Mouse (Mus musculus) CH12.LX (cell line): ENCODE data around the gene Znrf4. TPM values are rescaled to one million over a fixed set of nuclear protein-coding genes. Genes with fewer than 3 reads are reported as not detected.

Source experiments
- DNase-seq: peaks from one replicate; pipeline ENCODE4 v3.0.0-alpha.2; 2013; ENCODE audit errors: extremely low read depth
- H3K27ac ChIP-seq: 2 replicates; pipeline ENCODE4 v1.5.1; 2012; ENCODE audit warnings: low read depth, mild to moderate bottlenecking, control low read depth, moderate library complexity; ENCODE audit not compliant: insufficient read depth
- H3K27me3 ChIP-seq: replicated peaks from 2 replicates; pipeline ENCODE3; 2012; ENCODE audit warnings: inconsistent platforms
- H3K36me3 ChIP-seq, 2 experiments: replicated peaks in 1 of 2; 2 replicates each; pipeline versions ENCODE3 to v1.6.1; 2012; ENCODE audit warnings: inconsistent platforms in 1 of 2, low read length in 1 of 2, mild to moderate bottlenecking in 1 of 2, mixed read lengths in 1 of 2, moderate library complexity in 1 of 2; ENCODE audit not compliant: control insufficient read depth in 1 of 2, insufficient read depth in 1 of 2
- H3K4me1 ChIP-seq, 2 experiments: 2 replicates each; pipeline ENCODE4 v1.6.1; 2012; ENCODE audit warnings: inconsistent platforms in 1 of 2, moderate library complexity in 1 of 2; ENCODE audit not compliant: insufficient read depth in 2 of 2, control insufficient read depth in 1 of 2
- H3K4me2 ChIP-seq: 2 replicates; pipeline ENCODE4 v1.6.1; 2012; ENCODE audit warnings: low read depth, mild to moderate bottlenecking, control low read depth; ENCODE audit not compliant: poor library complexity, insufficient read depth, severe bottlenecking
- H3K4me3 ChIP-seq, 3 experiments: fragments of 150-350 bp in 1 of 3; sonication (generic) in 1 of 3; replicated peaks in 1 of 3; 2 replicates each; pipeline versions ENCODE3 to v1.5.1; 2011 to 2012; ENCODE audit warnings: low read depth in 2 of 3, low read length in 2 of 3, mild to moderate bottlenecking in 2 of 3, moderate library complexity in 2 of 3, control low read depth in 1 of 3, improper control_type of control experiment in 1 of 3, inconsistent platforms in 1 of 3, mixed read lengths in 1 of 3; ENCODE audit not compliant: poor library complexity in 1 of 3
- H3K79me2 ChIP-seq: replicated peaks from 2 replicates; pipeline ENCODE4 v1.6.1; 2012; ENCODE audit warnings: mild to moderate bottlenecking, moderate library complexity; ENCODE audit not compliant: control insufficient read depth, poor library complexity, insufficient read depth, severe bottlenecking; ENCODE audit errors: extremely low read depth
- H3K9ac ChIP-seq: 2 replicates; pipeline ENCODE4 v1.6.1; 2012; ENCODE audit warnings: low read depth, mild to moderate bottlenecking, control low read depth, moderate library complexity; ENCODE audit not compliant: insufficient read depth
- H3K9me3 ChIP-seq: replicated peaks from 2 replicates; pipeline ENCODE3; 2012; ENCODE audit warnings: low read length, inconsistent platforms, mixed read lengths
- BHLHE40 ChIP-seq: IDR thresholded peaks from 2 replicates; pipeline ENCODE4 v1.6.1; 2011; ENCODE audit warnings: mild to moderate bottlenecking, low read depth, low read length, improper control_type of control experiment
- E2F4 ChIP-seq: IDR thresholded peaks from 2 replicates; pipeline ENCODE4 v1.6.1; 2011; ENCODE audit warnings: low read depth, low read length, improper control_type of control experiment; ENCODE audit not compliant: insufficient replicate concordance
- EP300 ChIP-seq: IDR thresholded peaks from 2 replicates; pipeline ENCODE4 v1.6.1; 2011; ENCODE audit warnings: low read length, improper control_type of control experiment
- ETS1 ChIP-seq: conservative IDR thresholded peaks from 2 replicates; pipeline ENCODE4 v1.6.1; 2012; ENCODE audit warnings: low read depth, mild to moderate bottlenecking, inconsistent platforms, low read length, improper control_type of control experiment, moderate library complexity
- GABPA ChIP-seq: IDR thresholded peaks from 2 replicates; pipeline ENCODE4 v1.6.1; 2012; ENCODE audit warnings: low read depth, low read length, improper control_type of control experiment, inconsistent platforms; ENCODE audit not compliant: insufficient replicate concordance
- HCFC1 ChIP-seq: IDR thresholded peaks from 2 replicates; pipeline ENCODE4 v1.6.1; 2012; ENCODE audit warnings: low read depth, mild to moderate bottlenecking, inconsistent platforms, low read length, improper control_type of control experiment
- IRF4 ChIP-seq: IDR thresholded peaks from 2 replicates; pipeline ENCODE4 v1.6.1; 2014; ENCODE audit warnings: low read depth, mild to moderate bottlenecking, inconsistent platforms, low read length, improper control_type of control experiment
- JUN ChIP-seq: IDR thresholded peaks from 2 replicates; pipeline ENCODE4 v1.6.1; 2011; ENCODE audit warnings: low read depth, mild to moderate bottlenecking, low read length, improper control_type of control experiment, moderate library complexity; ENCODE audit not compliant: insufficient read depth
- KAT2A ChIP-seq: IDR thresholded peaks from 2 replicates; pipeline ENCODE4 v1.6.1; 2012; ENCODE audit warnings: low read length, improper control_type of control experiment, inconsistent platforms; ENCODE audit not compliant: insufficient replicate concordance
- MAFK ChIP-seq: IDR thresholded peaks from 2 replicates; pipeline ENCODE4 v1.6.1; 2011; ENCODE audit warnings: low read length, improper control_type of control experiment; ENCODE audit not compliant: insufficient replicate concordance
- MAX ChIP-seq: IDR thresholded peaks from 2 replicates; pipeline ENCODE4 v1.6.1; 2011; ENCODE audit warnings: low read length, improper control_type of control experiment
- MXI1 ChIP-seq: IDR thresholded peaks from 2 replicates; pipeline ENCODE4 v1.6.1; 2011; ENCODE audit warnings: mild to moderate bottlenecking, low read depth, low read length, improper control_type of control experiment
- MYC ChIP-seq: IDR thresholded peaks from 2 replicates; pipeline ENCODE4 v1.6.1; 2011; ENCODE audit warnings: low read depth, mild to moderate bottlenecking, improper control_type of control experiment, low read length
- NRF1 ChIP-seq: IDR thresholded peaks from 2 replicates; pipeline ENCODE4 v1.6.1; 2014; ENCODE audit warnings: low read depth, mild to moderate bottlenecking, inconsistent platforms, low read length, improper control_type of control experiment, moderate library complexity
- PAX5 ChIP-seq: IDR thresholded peaks from 2 replicates; pipeline ENCODE4 v1.6.1; 2012; ENCODE audit warnings: low read length, inconsistent platforms, mixed read lengths
- POLR2A ChIP-seq: IDR thresholded peaks from 2 replicates; pipeline ENCODE4 v1.6.1; 2011; ENCODE audit warnings: low read depth, mild to moderate bottlenecking, improper control_type of control experiment, low read length
- POLR2AphosphoS2 ChIP-seq: IDR thresholded peaks from 2 replicates; pipeline ENCODE4 v1.6.1; 2011; ENCODE audit warnings: low read depth, low read length, improper control_type of control experiment
- RAD21 ChIP-seq: IDR thresholded peaks from 2 replicates; pipeline ENCODE4 v1.6.1; 2011; ENCODE audit warnings: low read depth, mild to moderate bottlenecking, low read length, improper control_type of control experiment, moderate library complexity
- SMC3 ChIP-seq: IDR thresholded peaks from 2 replicates; pipeline ENCODE4 v1.6.1; 2011; ENCODE audit warnings: low read depth, low read length, improper control_type of control experiment
- TBP ChIP-seq: conservative IDR thresholded peaks from 2 replicates; pipeline ENCODE4 v1.6.1; 2011; ENCODE audit warnings: low read depth, low read length, improper control_type of control experiment
- TCF12 ChIP-seq: IDR thresholded peaks from 2 replicates; pipeline ENCODE4 v1.6.1; 2014; ENCODE audit warnings: low read depth, mild to moderate bottlenecking, inconsistent platforms, low read length, improper control_type of control experiment
- UBTF ChIP-seq: IDR thresholded peaks from 2 replicates; pipeline ENCODE4 v1.6.1; 2012; ENCODE audit warnings: low read depth, mild to moderate bottlenecking, inconsistent platforms, low read length, improper control_type of control experiment, moderate library complexity
- USF1 ChIP-seq: IDR thresholded peaks from 2 replicates; pipeline ENCODE4 v1.6.1; 2014; ENCODE audit warnings: low read depth, mild to moderate bottlenecking, inconsistent platforms, low read length, improper control_type of control experiment
- ZC3H11A ChIP-seq: IDR thresholded peaks from 2 replicates; pipeline ENCODE4 v1.6.1; 2012; ENCODE audit warnings: low read depth, mild to moderate bottlenecking, inconsistent platforms, low read length, improper control_type of control experiment
- ZKSCAN1 ChIP-seq: IDR thresholded peaks from 2 replicates; pipeline ENCODE4 v1.6.1; 2012; ENCODE audit warnings: low read depth, inconsistent platforms, low read length, improper control_type of control experiment, borderline replicate concordance
- ZNF384 ChIP-seq: IDR thresholded peaks from 2 replicates; pipeline ENCODE4 v1.6.1; 2012; ENCODE audit warnings: low read depth, low read length, improper control_type of control experiment, inconsistent platforms
- dilution Hi-C: fragments of 300-500 bp; cut with MboI; formaldehyde crosslinking; loops from 2 replicates; pipeline ENCODE4 v1.14.3; 2020; ENCODE audit warnings: low sequenced_read_pairs; ENCODE audit not compliant: extremely low pct_unique_long_range_greater_than_20kb, extremely low pct_ligation_motif_present
- in situ Hi-C: fragments of 300-500 bp; cut with MboI; formaldehyde crosslinking; loops from 3 replicates; pipeline ENCODE4 v1.14.3; 2019; ENCODE audit warnings: low sequenced_read_pairs, low pct_ligation_motif_present, low pct_unique_long_range_greater_than_20kb, mixed read lengths
- polyA plus RNA-seq: library from polyadenylated mRNA; unstranded; fragments of >175 nt; gene quantifications from 2 replicates; pipeline ENCODE4 v1.2.1, GENCODE M21; 2012; ENCODE audit warnings: low read depth; ENCODE audit not compliant: insufficient read length
- total RNA-seq, 2 experiments: library from RNA; depleted of rRNA; stranded (reverse); fragments of 300-350 nt in 1 of 2; fragments of >200 nt in 1 of 2; gene quantifications; 2 replicates each; pipeline ENCODE4 v1.2.3; 2012 to 2014

Znrf4 gene
- not detected in 2 replicates for total RNA-seq (2012; rRNA removed)
- not detected in 2 replicates for total RNA-seq (2014; rRNA removed)
- polyA plus RNA-seq, result not detected in 2 replicates

DNA sequence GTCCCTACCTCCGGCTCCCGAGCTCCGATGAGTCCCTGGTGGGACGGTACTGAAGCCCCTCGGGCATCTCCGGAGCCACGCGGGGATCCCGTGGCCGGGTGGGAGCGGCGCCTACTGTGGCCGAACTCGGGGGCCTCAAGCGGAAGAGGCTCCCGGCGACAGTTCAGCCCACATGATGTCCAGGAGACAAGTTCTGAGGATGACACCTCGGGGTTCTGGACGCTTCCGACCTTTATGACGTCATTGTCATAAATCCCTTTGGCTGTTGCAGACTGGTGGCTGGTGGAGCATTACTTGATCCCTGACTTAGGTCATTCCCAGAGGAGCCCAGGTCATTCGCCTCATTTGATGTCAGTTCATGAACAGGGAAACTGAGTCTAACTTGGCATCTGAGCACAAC, at the start of gene Znrf4:
Gene Znrf4, minus strand, starts transcription at position 122 of the 400 bp plus-strand sequence.
- H3K79me2 ChIP-seq, result no peaks in the 10 kb centered on the region
- H3K36me3 ChIP-seq, result no peaks in the 10 kb centered on the region
- H3K27ac ChIP-seq, result no peak within 1 kb of the TSS
- H3K9ac ChIP-seq, result no peak within 1 kb of the TSS
- H3K27me3 ChIP-seq, result peaks cover 31% of the 10 kb centered on the region
- DNase-seq, result no peak
- dilution Hi-C loops, result no loop called here
- peaks cover 2 to 5% of the 10 kb centered on the region in 2 experiments; a peak in 1 of 4 replicates for H3K4me1 ChIP-seq
- peaks cover 28% of the 10 kb centered on the region for H3K9me3 ChIP-seq
- no peak within 1 kb of the TSS for H3K4me2 ChIP-seq
- no peak within 1 kb of the TSS for H3K4me3 ChIP-seq
- in situ Hi-C loops, result no loop called here
- TF ChIP-seq E2F4 (no peak), JUN (no peak), ZNF384 (no peak), MYC (no peak), TCF12 (no peak), BHLHE40 (no peak), ZKSCAN1 (no peak), MAX (no peak), GABPA (no peak), PAX5 (no peak), KAT2A (no peak), MAFK (no peak), ZC3H11A (no peak), IRF4 (no peak), EP300 (no peak), HCFC1 (no peak)

DNA sequence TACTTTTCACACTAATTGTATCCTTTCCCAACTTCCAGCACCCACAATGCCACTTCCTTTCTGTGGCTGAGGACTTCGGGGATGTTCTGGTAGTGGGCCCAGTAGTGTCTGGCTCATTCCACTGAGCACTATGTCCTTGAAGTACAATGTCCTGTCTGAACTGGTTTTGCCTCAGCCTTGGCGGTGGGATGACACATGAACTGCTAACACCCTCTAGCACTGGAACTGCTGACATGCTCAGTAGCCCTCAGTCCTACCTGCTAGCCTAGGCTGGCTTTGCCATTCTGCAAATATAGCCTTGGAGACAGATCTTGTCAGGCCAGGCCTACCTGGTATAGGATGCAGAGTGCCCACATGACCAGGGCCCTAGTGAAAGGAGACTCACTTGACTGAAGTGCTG, 49.6 kb upstream of the Znrf4 start:
- no peak overlapping the region for H3K9ac ChIP-seq
- no peak for TF ChIP-seq EP300
- no peak for TF ChIP-seq MYC
- no peak for TF ChIP-seq HCFC1
- TF ChIP-seq GABPA, result no peak
- TF ChIP-seq NRF1, result no peak
- no peak for TF ChIP-seq JUN
- TF ChIP-seq RAD21, result no peak
- no peak for TF ChIP-seq POLR2A
- no peak for TF ChIP-seq TBP
- no peak for TF ChIP-seq POLR2AphosphoS2
- no peak for TF ChIP-seq USF1
- no peak for TF ChIP-seq BHLHE40
- TF ChIP-seq MXI1, result no peak
- TF ChIP-seq ZC3H11A, result no peak
- no peak for TF ChIP-seq TCF12
- TF ChIP-seq ETS1, result no peak
- no peak for TF ChIP-seq SMC3
- no peak for TF ChIP-seq UBTF
- H3K79me2 ChIP-seq, result no peaks in the 10 kb centered on the region
- DNase-seq, result no peak
- dilution Hi-C loops (no loop called here), in situ Hi-C loops (no loop called here)
- H3K27ac ChIP-seq, result no peak overlapping the region
- no peaks in the 10 kb centered on the region for H3K27me3 ChIP-seq
- H3K4me2 ChIP-seq, result no peak overlapping the region
- H3K36me3 ChIP-seq, result peaks cover 60 to 81% of the 10 kb centered on the region in 2 experiments
- H3K9me3 ChIP-seq, result no peaks in the 10 kb centered on the region
- no peaks in the 10 kb centered on the region for H3K4me1 ChIP-seq
- H3K4me3 ChIP-seq, result no peak overlapping the region
